Mouse (Mus musculus): Measurements from ENCODE around the gene Lztr1. TPM values are rescaled to one million over a fixed set of nuclear protein-coding genes. Genes with fewer than 3 reads are reported as not detected.

The Lztr1 gene
- polyA plus RNA-seq, 1 experiment from 2014 or later = 47.4 TPM

- no peaks in the 10 kb centered on the region for H3K36me3 ChIP-seq (ENCODE audit: control insufficient read depth, insufficient read depth, low read length)
- H3K4me3 ChIP-seq (ENCODE audit: low read depth, low read length) = no peak overlapping the region
- H3K27me3 ChIP-seq (ENCODE audit: control insufficient read depth, insufficient read depth, low read length) = no peaks in the 10 kb centered on the region
- WGBS (ENCODE audit: insufficient replicate concordance) = 92% methylated on average over 4 of the region's 4 CpGs
- H3K27ac ChIP-seq (ENCODE audit: low read depth, low read length) = no peak overlapping the region
- H3K4me1 ChIP-seq (ENCODE audit: control insufficient read depth, insufficient read depth, low read length) = no peaks in the 10 kb centered on the region
- H3K9ac ChIP-seq (ENCODE audit: low read depth, low read length) = no peak overlapping the region
- no peak for ATAC-seq (replicated peaks; ENCODE audit: insufficient number of reproducible peaks, low FRiP score, low TSS enrichment)
- H3K9me3 ChIP-seq (replicated peaks; ENCODE audit: control insufficient read depth, low read length) = no peaks in the 10 kb centered on the region
- no peak overlapping the region for H3K4me2 ChIP-seq
Measured at GRCm38 (mm10) chr16:17475326-17475725, 33.2 kb upstream of the Lztr1 start.

GRCm38 (mm10) chr16:17478331-17478943 lies 30.1 kb upstream of the Lztr1 start:
- Histone ChIP-seq H3K4me3 (ENCODE audit: low read depth, low read length) (no peak overlapping the region), H3K36me3 (ENCODE audit: control insufficient read depth, insufficient read depth, low read length) (peaks cover 3% of the 10 kb centered on the region; the same call in 1 of the 2 replicates), H3K27me3 (ENCODE audit: control insufficient read depth, insufficient read depth, low read length) (no peaks in the 10 kb centered on the region), H3K27ac (ENCODE audit: low read depth, low read length) (no peak overlapping the region), H3K4me2 (no peak overlapping the region), H3K9ac (ENCODE audit: low read depth, low read length) (no peak overlapping the region), H3K9me3 (replicated peaks; ENCODE audit: control insufficient read depth, low read length) (no peaks in the 10 kb centered on the region), H3K4me1 (ENCODE audit: control insufficient read depth, insufficient read depth, low read length) (no peaks in the 10 kb centered on the region)
- no peak for ATAC-seq (replicated peaks; ENCODE audit: insufficient number of reproducible peaks, low FRiP score, low TSS enrichment)
- 82% methylated on average over 4 of the region's 4 CpGs for WGBS (ENCODE audit: insufficient replicate concordance)

GRCm38 (mm10) chr16:17481465-17481864 lies 27.0 kb upstream of the Lztr1 start:
- 79% methylated on average over 2 of the region's 2 CpGs for WGBS (ENCODE audit: insufficient replicate concordance)
- no peaks in the 10 kb centered on the region for H3K27me3 ChIP-seq (ENCODE audit: control insufficient read depth, insufficient read depth, low read length)
- no peak overlapping the region for H3K9ac ChIP-seq (ENCODE audit: low read depth, low read length)
- no peak for ATAC-seq (replicated peaks; ENCODE audit: insufficient number of reproducible peaks, low FRiP score, low TSS enrichment)
- no peak overlapping the region for H3K4me3 ChIP-seq (ENCODE audit: low read depth, low read length)
- H3K36me3 ChIP-seq (ENCODE audit: control insufficient read depth, insufficient read depth, low read length) = peaks cover 12% of the 10 kb centered on the region
- no peaks in the 10 kb centered on the region for H3K9me3 ChIP-seq (replicated peaks; ENCODE audit: control insufficient read depth, low read length)
- H3K4me2 ChIP-seq = no peak overlapping the region
- no peak overlapping the region for H3K27ac ChIP-seq (ENCODE audit: low read depth, low read length)
- H3K4me1 ChIP-seq (ENCODE audit: control insufficient read depth, insufficient read depth, low read length) = peaks cover 13% of the 10 kb centered on the region

- H3K4me3 ChIP-seq (ENCODE audit: low read depth, low read length) = no peak overlapping the region
- no peaks in the 10 kb centered on the region for H3K9me3 ChIP-seq (replicated peaks; ENCODE audit: control insufficient read depth, low read length)
- H3K4me2 ChIP-seq = no peak overlapping the region
- peak; percentile 50; the same call in 1 of the 2 replicates for ATAC-seq (replicated peaks; ENCODE audit: insufficient number of reproducible peaks, low FRiP score, low TSS enrichment)
- H3K27ac ChIP-seq (ENCODE audit: low read depth, low read length) = no peak overlapping the region
- peaks cover 12% of the 10 kb centered on the region for H3K36me3 ChIP-seq (ENCODE audit: control insufficient read depth, insufficient read depth, low read length)
- 33% methylated on average over 3 of the region's 3 CpGs for WGBS (ENCODE audit: insufficient replicate concordance)
- peaks cover 19% of the 10 kb centered on the region for H3K27me3 ChIP-seq (ENCODE audit: control insufficient read depth, insufficient read depth, low read length)
- no peak overlapping the region for H3K9ac ChIP-seq (ENCODE audit: low read depth, low read length)
- H3K4me1 ChIP-seq (ENCODE audit: control insufficient read depth, insufficient read depth, low read length) = peaks cover 21% of the 10 kb centered on the region
Measured at GRCm38 (mm10) chr16:17486505-17486904, 22.0 kb upstream of the Lztr1 start.

GRCm38 (mm10) chr16:17488478-17489468 lies 19.7 kb upstream of the Lztr1 start:
- H3K27ac ChIP-seq (ENCODE audit: low read depth, low read length) = no peak overlapping the region
- 0 out of 2 replicates have a peak overlapping the region, but pooled peaks have one; percentile 64 for H3K9ac ChIP-seq (ENCODE audit: low read depth, low read length)
- ATAC-seq (replicated peaks; ENCODE audit: insufficient number of reproducible peaks, low FRiP score, low TSS enrichment) = 0 out of 2 replicates have a peak, but pooled peaks have one; percentile 1
- H3K36me3 ChIP-seq (ENCODE audit: control insufficient read depth, insufficient read depth, low read length) = peaks cover 10% of the 10 kb centered on the region; the same call in 1 of the 2 replicates
- 45% methylated on average over 14 of the region's 14 CpGs for WGBS (ENCODE audit: insufficient replicate concordance)
- H3K27me3 ChIP-seq (ENCODE audit: control insufficient read depth, insufficient read depth, low read length) = peaks cover 21% of the 10 kb centered on the region
- peak overlapping the region; percentile 97 for H3K4me2 ChIP-seq
- peaks cover 21% of the 10 kb centered on the region for H3K4me1 ChIP-seq (ENCODE audit: control insufficient read depth, insufficient read depth, low read length)
- H3K4me3 ChIP-seq (ENCODE audit: low read depth, low read length) = peak overlapping the region; percentile 58
- H3K9me3 ChIP-seq (replicated peaks; ENCODE audit: control insufficient read depth, low read length) = no peaks in the 10 kb centered on the region

GRCm38 (mm10) chr16:17489469-17490111 lies 18.9 kb upstream of the Lztr1 start, which contains the start of gene Aifm3:
Gene Aifm3 (plus strand): TSS chr16:17489611.
- peaks cover 5% of the 10 kb centered on the region; the same call in 1 of the 2 replicates for H3K36me3 ChIP-seq (ENCODE audit: control insufficient read depth, insufficient read depth, low read length)
- peak within 1 kb of the TSS; percentile 64 for H3K9ac ChIP-seq (ENCODE audit: low read depth, low read length)
- peaks cover 18% of the 10 kb centered on the region for H3K4me1 ChIP-seq (ENCODE audit: control insufficient read depth, insufficient read depth, low read length)
- no peak within 1 kb of the TSS for H3K27ac ChIP-seq (ENCODE audit: low read depth, low read length)
- H3K27me3 ChIP-seq (ENCODE audit: control insufficient read depth, insufficient read depth, low read length) = peaks cover 21% of the 10 kb centered on the region
- 1% methylated on average over 47 of the region's 47 CpGs for WGBS (ENCODE audit: insufficient replicate concordance)
- H3K9me3 ChIP-seq (replicated peaks; ENCODE audit: control insufficient read depth, low read length) = no peaks in the 10 kb centered on the region
- peak within 1 kb of the TSS; percentile 97 for H3K4me2 ChIP-seq
- peak within 1 kb of the TSS; percentile 58 for H3K4me3 ChIP-seq (ENCODE audit: low read depth, low read length)
- peak; percentile 62 for ATAC-seq (replicated peaks; ENCODE audit: insufficient number of reproducible peaks, low FRiP score, low TSS enrichment)

- ATAC-seq (replicated peaks; ENCODE audit: insufficient number of reproducible peaks, low FRiP score, low TSS enrichment) = no peak
- Histone ChIP-seq H3K4me2 (no peak overlapping the region), H3K4me1 (ENCODE audit: control insufficient read depth, insufficient read depth, low read length) (peaks cover 8% of the 10 kb centered on the region)
Measured at GRCm38 (mm10) chr16:17491154-17491553, 17.3 kb upstream of the Lztr1 start.

GRCm38 (mm10) chr16:17491896-17492561 lies 16.5 kb upstream of the Lztr1 start:
- no peak overlapping the region for H3K4me2 ChIP-seq
- no peak overlapping the region for H3K9ac ChIP-seq (ENCODE audit: low read depth, low read length)
- 59% methylated on average over 5 of the region's 5 CpGs for whole genome bisulfite sequencing (ENCODE audit: insufficient replicate concordance)
- peaks cover 15% of the 10 kb centered on the region for H3K4me1 ChIP-seq (ENCODE audit: control insufficient read depth, insufficient read depth, low read length)
- ATAC-seq (replicated peaks; ENCODE audit: insufficient number of reproducible peaks, low FRiP score, low TSS enrichment) = no peak
- no peaks in the 10 kb centered on the region for H3K9me3 ChIP-seq (replicated peaks; ENCODE audit: control insufficient read depth, low read length)
- no peak overlapping the region for H3K27ac ChIP-seq (ENCODE audit: low read depth, low read length)
- H3K4me3 ChIP-seq (ENCODE audit: low read depth, low read length) = no peak overlapping the region
- H3K27me3 ChIP-seq (ENCODE audit: control insufficient read depth, insufficient read depth, low read length) = peaks cover 21% of the 10 kb centered on the region
- H3K36me3 ChIP-seq (ENCODE audit: control insufficient read depth, insufficient read depth, low read length) = no peaks in the 10 kb centered on the region

More at GRCm38 (mm10) chr16:17491154-17491553, 17.3 kb upstream of the Lztr1 start:
- no peak overlapping the region for H3K9ac ChIP-seq (ENCODE audit: low read depth, low read length)
- 78% methylated on average over 5 of the region's 5 CpGs for WGBS (ENCODE audit: insufficient replicate concordance)
- H3K4me3 ChIP-seq (ENCODE audit: low read depth, low read length) = no peak overlapping the region
- H3K9me3 ChIP-seq (replicated peaks; ENCODE audit: control insufficient read depth, low read length) = no peaks in the 10 kb centered on the region
- peaks cover 21% of the 10 kb centered on the region for H3K27me3 ChIP-seq (ENCODE audit: control insufficient read depth, insufficient read depth, low read length)
- H3K27ac ChIP-seq (ENCODE audit: low read depth, low read length) = no peak overlapping the region
- no peaks in the 10 kb centered on the region for H3K36me3 ChIP-seq (ENCODE audit: control insufficient read depth, insufficient read depth, low read length)

Data from heart, embryonic 11.5 days (tissue).